Mouse (Mus musculus): Measurements from ENCODE around the gene Rasal2.

Rasal2 gene

GRCm38 (mm10) chr1:157412454-157413369 lies at the start of gene Rasal2:
Gene Rasal2 (minus strand): TSS chr1:157412595.
- DNase-seq (ENCODE audit: low spot score), result peak; percentile 97

GRCm38 (mm10) chr1:157461276-157461675 lies 48.9 kb upstream of the Rasal2 start:
- no peak for DNase-seq (ENCODE audit: low spot score)

- no peak for DNase-seq (ENCODE audit: low spot score)
Measured at GRCm38 (mm10) chr1:157459904-157460303, 47.5 kb upstream of the Rasal2 start.

- DNase-seq (ENCODE audit: low spot score), result peak; percentile 71
Measured at GRCm38 (mm10) chr1:157458421-157459208, 46.2 kb upstream of the Rasal2 start, which contains the start of gene Cryzl2. Gene Cryzl2 (plus strand): TSS chr1:157458577.

GRCm38 (mm10) chr1:157457789-157458188 lies 45.4 kb upstream of the Rasal2 start:
- DNase-seq (ENCODE audit: low spot score), result no peak

- DNase-seq (ENCODE audit: low spot score), result no peak
Measured at GRCm38 (mm10) chr1:157454876-157455275, 42.5 kb upstream of the Rasal2 start.

GRCm38 (mm10) chr1:157452759-157453549 lies 40.6 kb upstream of the Rasal2 start:
- DNase-seq (ENCODE audit: low spot score), result no peak

GRCm38 (mm10) chr1:157452284-157452683 lies 39.9 kb upstream of the Rasal2 start:
- no peak for DNase-seq (ENCODE audit: low spot score)

- no peak for DNase-seq (ENCODE audit: low spot score)
Measured at GRCm38 (mm10) chr1:157449981-157450636, 37.7 kb upstream of the Rasal2 start.

GRCm38 (mm10) chr1:157449532-157449931 lies 37.1 kb upstream of the Rasal2 start:
- no peak for DNase-seq (ENCODE audit: low spot score)

- DNase-seq (ENCODE audit: low spot score), result no peak
Measured at GRCm38 (mm10) chr1:157448805-157449188, 36.4 kb upstream of the Rasal2 start.

GRCm38 (mm10) chr1:157448164-157448804 lies 35.9 kb upstream of the Rasal2 start:
- DNase-seq (ENCODE audit: low spot score), result no peak

- DNase-seq (ENCODE audit: low spot score), result no peak
Measured at GRCm38 (mm10) chr1:157447142-157447541, 34.7 kb upstream of the Rasal2 start.

- peak; percentile 20 for DNase-seq (ENCODE audit: low spot score)
Measured at GRCm38 (mm10) chr1:157446325-157446724, 33.9 kb upstream of the Rasal2 start.

- no peak for DNase-seq (ENCODE audit: low spot score)
Measured at GRCm38 (mm10) chr1:157445398-157445910, 33.1 kb upstream of the Rasal2 start.

- no peak for DNase-seq (ENCODE audit: low spot score)
Measured at GRCm38 (mm10) chr1:157444632-157445300, 32.4 kb upstream of the Rasal2 start.

- no peak for DNase-seq (ENCODE audit: low spot score)
Measured at GRCm38 (mm10) chr1:157443723-157444561, 31.5 kb upstream of the Rasal2 start.

GRCm38 (mm10) chr1:157443026-157443722 lies 30.8 kb upstream of the Rasal2 start:
- DNase-seq (ENCODE audit: low spot score), result peak; percentile 48

All from testis, postnatal 14 days (tissue).